Mouse (Mus musculus) common myeloid progenitor, adult 5-6 weeks (primary cell): ENCODE measurements around the gene Pa2g4. TPM values are rescaled to one million over a fixed set of nuclear protein-coding genes. Genes with fewer than 3 reads are reported as not detected.

ENCODE experiments used
- ATAC-seq: replicated peaks from 2 replicates; pipeline ENCODE4 v1.8.0; 2016; ENCODE audit warnings: low read depth, mild to moderate bottlenecking, moderate TSS enrichment, inconsistent platforms; ENCODE audit not compliant: poor library complexity, severe bottlenecking
- total RNA-seq: library from RNA; stranded (forward); fragments of 200-1000, 187-1606 nt; gene quantifications from 2 replicates; pipeline ENCODE4 v1.2.3, GENCODE M21; 2017

Gene Pa2g4
- total RNA-seq, 1 experiment from 2014 or later, result 532 TPM

- ATAC-seq, result no peak
These were observed 56.0 kb downstream of the Pa2g4 start for GRCm38 (mm10) chr10:128509831-128510230.

DNA sequence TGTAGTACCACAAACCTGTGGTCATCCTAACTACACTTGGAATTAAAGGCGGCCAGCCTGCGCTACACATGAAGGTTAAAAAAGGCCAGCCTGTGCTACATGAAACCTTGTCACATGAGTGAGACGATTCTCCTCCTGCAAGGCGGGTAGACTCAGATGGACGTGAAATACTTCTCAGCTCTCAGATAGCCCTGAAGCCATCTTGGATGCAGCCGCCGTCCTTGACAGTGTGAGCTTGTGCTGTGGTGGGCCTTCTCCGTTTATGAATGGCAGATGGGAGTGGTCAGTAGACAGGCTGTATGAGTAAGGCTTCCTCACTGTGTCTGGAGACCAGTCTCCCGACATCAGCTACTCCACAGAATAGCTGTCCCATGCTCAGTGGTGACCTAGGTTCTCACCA lies 56.6 kb downstream of the Pa2g4 start:
- no peak for ATAC-seq

DNA sequence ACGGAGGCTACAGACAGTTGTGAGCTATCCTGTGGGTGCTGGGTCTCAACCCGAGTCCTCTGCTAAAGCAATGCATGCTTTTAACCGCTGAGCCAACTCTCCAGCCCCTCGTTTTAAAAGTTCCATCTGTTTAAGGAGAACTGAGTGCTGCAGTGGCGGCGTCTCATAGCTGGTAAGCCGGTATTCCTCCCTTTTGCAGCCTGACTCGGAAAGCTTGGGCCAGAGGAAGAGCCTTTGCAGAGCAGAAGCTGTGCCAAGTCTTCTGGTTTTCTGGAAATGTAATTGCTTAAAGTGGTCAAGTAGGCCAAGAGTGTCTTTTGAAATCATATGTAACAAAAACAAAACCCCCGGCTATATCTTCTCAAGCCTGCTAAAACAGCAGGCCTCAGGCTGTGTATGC lies 57.5 kb downstream of the Pa2g4 start:
- ATAC-seq, result no peak

Other genes with a start within 250 kb of the Pa2g4 start
- gene Cnpy2, start 243.5 kb downstream of the Pa2g4 start, total RNA-seq, result 94.4 and 114 TPM in 2 replicates
- 100 and 116 TPM in 2 replicates for gene Cs, start 228.3 kb downstream of the Pa2g4 start, total RNA-seq
- 6.4 and 11.8 TPM in 2 replicates for gene Coq10a, start 197.0 kb downstream of the Pa2g4 start, total RNA-seq
- gene Ankrd52, start 188.9 kb downstream of the Pa2g4 start, total RNA-seq, result 9.8 and 17.4 TPM in 2 replicates
- not detected in 2 replicates for gene Slc39a5, start 164.8 kb downstream of the Pa2g4 start, total RNA-seq
- 45.7 and 64.8 TPM in 2 replicates for gene Nabp2, start 154.5 kb downstream of the Pa2g4 start, total RNA-seq
- 13.0 and 13.5 TPM in 2 replicates for gene Rnf41, start 154.3 kb downstream of the Pa2g4 start, total RNA-seq
- 71.9 and 92.2 TPM in 2 replicates for gene Smarcc2, start 106.7 kb downstream of the Pa2g4 start, total RNA-seq
- 1,004 and 1,124 TPM in 2 replicates for gene Myl6, start 71.8 kb downstream of the Pa2g4 start, total RNA-seq
- gene Myl6b, start 67.3 kb downstream of the Pa2g4 start, total RNA-seq, result 0.55 TPM in 1 of 2 replicates, not detected in the other
- 70.9 and 76.6 TPM in 2 replicates for gene Esyt1, start 40.1 kb downstream of the Pa2g4 start, total RNA-seq
- gene Zc3h10, start 18.2 kb downstream of the Pa2g4 start, total RNA-seq, result 8.6 and 10.6 TPM in 2 replicates
- 3,010 and 3,037 TPM in 2 replicates for gene Rpl41, start 16.7 kb downstream of the Pa2g4 start, total RNA-seq
- gene Erbb3, start 23.7 kb upstream of the Pa2g4 start, total RNA-seq, result 1.0 and 1.8 TPM in 2 replicates
- 1,052 and 1,471 TPM in 2 replicates for gene Rps26, start 60.8 kb upstream of the Pa2g4 start, total RNA-seq
- not detected in 2 replicates for gene Ikzf4, start 80.0 kb upstream of the Pa2g4 start, total RNA-seq
- 4.6 and 5.2 TPM in 2 replicates for gene Suox, start 108.1 kb upstream of the Pa2g4 start, total RNA-seq
- 24.5 and 29.0 TPM in 2 replicates for gene Rab5b, start 130.3 kb upstream of the Pa2g4 start, total RNA-seq
- not detected in 2 replicates for gene Pmel, start 138.2 kb upstream of the Pa2g4 start, total RNA-seq
- 50.2 and 69.2 TPM in 2 replicates for gene Cdk2, start 139.0 kb upstream of the Pa2g4 start, total RNA-seq
- gene Dgka, start 178.9 kb upstream of the Pa2g4 start, total RNA-seq, result 5.3 and 8.4 TPM in 2 replicates
- 37.9 and 50.1 TPM in 2 replicates for gene Pym1, start 181.9 kb upstream of the Pa2g4 start, total RNA-seq
- 1.9 and 3.0 TPM in 2 replicates for gene Mmp19, start 224.9 kb upstream of the Pa2g4 start, total RNA-seq
- gene Dnajc14, start 238.1 kb upstream of the Pa2g4 start, total RNA-seq, result 29.7 and 34.6 TPM in 2 replicates
- gene Tmem198b, start 238.4 kb upstream of the Pa2g4 start, total RNA-seq, result 3.2 and 3.7 TPM in 2 replicates